Mouse (Mus musculus): ENCODE measurements around the gene Fkbp9.
A peak's percentile ranks its signal among the peaks of the same experiment; 100 is the strongest.

The Fkbp9 gene

DNA sequence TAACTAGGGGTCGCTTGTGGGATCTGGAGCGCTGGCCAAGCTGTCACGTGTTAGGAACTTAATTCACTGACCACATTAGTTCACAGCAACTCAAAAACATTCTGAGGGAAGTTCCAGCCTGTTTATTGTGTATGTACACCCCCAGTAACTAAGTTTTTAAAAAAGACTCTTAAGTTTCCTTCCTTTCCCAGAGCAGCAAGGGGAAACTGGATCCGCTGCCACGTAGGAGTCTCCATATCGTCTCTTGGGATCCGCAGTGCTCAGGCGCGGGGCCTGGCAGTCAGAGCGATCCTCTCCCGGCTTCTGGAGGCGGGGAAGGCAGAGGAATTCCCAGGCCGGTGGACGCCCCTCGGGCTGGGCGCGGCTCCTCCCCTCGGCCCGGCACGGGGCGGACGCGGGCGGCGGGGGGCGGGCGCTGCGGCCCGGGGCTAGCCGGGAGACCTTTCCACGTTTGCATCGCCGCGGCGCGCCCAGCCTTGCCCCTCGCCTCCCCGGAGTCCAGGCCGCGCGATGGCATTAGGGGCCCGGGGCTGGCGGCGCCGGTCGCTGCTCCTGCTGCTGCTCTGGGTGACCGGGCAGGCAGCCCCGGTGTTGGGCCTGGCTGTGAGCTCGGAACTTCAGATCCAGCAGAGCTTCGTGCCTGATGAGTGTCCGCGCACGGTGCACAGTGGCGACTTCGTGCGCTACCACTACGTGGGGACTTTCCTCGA lies at the start of gene Fkbp9:
TSS of gene Fkbp9 (plus strand) at position 363 of the 710 bp plus-strand sequence.
- peak; percentile 85 for DNase-seq

GRCm38 (mm10) chr6:56783561-56784272 lies 48.1 kb upstream of the Fkbp9 start:
- no peak for DNase-seq

DNA sequence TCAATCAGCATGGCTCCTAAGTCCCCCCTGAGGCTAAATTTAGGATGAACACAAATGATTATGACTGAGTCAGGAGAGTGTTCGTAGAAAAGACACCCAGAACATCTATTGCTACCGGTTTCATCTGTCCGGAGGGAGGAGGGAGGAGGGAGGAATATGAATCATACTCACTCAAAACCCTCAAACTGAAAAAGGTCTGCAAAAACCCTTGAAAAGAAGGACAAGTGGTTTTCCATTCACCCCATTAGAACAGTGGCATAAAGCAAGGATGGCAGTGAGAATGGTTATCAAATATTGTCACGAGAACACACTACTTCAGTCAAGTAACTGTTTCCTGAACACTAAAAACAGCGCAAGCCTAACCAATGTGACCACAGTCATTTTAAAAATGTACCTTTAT lies 46.8 kb upstream of the Fkbp9 start:
- DNase-seq = no peak

DNA sequence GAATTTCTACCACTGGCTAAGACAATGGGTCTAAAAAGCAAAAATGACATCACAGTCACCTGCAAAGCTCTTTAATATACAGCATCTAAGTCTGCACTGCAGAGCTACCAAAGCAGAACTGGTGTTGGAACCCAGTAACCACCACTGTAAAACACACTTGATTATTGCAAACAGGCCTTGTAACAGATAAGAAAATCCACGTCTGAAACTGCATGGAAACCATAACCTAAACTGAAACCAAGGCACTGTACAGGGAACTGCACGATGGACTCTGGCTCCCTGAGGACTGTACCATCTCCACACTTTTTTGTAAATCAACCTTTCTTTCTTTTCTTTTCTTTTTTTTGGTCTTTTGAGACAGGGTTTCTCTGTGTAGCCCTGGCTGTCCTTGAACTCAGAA lies 44.2 kb upstream of the Fkbp9 start:
- DNase-seq = no peak

DNA sequence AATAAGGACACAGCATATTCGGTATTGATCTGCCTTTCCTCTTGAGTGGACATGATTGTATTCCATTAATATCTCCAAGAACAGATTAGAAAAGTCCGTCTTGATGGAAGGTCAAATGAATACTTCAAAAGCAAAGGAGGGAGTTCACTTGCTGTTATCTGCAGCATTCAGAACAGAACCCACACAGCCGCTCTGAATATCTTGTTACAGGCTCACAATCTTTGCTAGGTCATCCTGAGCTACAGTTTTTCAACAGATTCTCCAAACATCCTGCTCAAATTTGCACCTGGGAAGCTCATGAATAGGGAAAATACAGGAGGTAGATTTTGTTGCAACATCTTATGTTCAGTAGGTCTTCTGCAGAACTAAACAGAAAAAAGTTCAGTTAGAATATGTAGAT lies 42.5 kb upstream of the Fkbp9 start:
- DNase-seq = no peak

- no peak for DNase-seq
Observed at GRCm38 (mm10) chr6:56794834-56795233, 37.0 kb upstream of the Fkbp9 start.

- no peak for DNase-seq
Observed at GRCm38 (mm10) chr6:56796232-56796631, 35.6 kb upstream of the Fkbp9 start.

DNA sequence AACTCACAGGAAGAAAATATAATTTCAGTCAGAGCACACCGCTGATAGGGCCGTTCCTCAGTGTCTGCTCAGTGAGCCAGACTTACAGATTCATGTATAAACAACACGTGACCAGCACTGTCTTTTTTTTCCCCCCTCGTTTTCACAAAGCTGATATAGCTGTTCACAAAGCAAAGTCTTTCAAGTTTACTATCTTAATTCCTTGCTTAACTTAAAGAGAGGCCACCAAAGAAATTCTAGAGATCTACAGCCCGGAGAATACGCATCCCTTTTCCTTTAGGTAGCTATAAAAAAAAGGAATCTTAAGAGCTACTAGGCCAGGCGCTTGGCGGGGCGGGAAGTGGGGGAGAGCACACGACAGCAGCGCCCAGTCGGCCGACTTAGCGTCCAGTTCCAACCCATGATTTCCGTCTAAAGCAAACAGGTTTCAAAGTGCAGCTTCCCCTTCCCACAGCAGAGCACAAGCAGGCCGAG lies 35.2 kb upstream of the Fkbp9 start:
- DNase-seq = peak; percentile 42

- DNase-seq = peak; percentile 95
Observed at GRCm38 (mm10) chr6:56797311-56798151, 34.3 kb upstream of the Fkbp9 start, which contains the start of gene Kbtbd2. TSS of gene Kbtbd2 (minus strand) at chr6:56797813.

GRCm38 (mm10) chr6:56798152-56798465 lies 33.8 kb upstream of the Fkbp9 start:
- no peak for DNase-seq

GRCm38 (mm10) chr6:56805026-56805425 lies 26.8 kb upstream of the Fkbp9 start:
- DNase-seq = no peak

DNA sequence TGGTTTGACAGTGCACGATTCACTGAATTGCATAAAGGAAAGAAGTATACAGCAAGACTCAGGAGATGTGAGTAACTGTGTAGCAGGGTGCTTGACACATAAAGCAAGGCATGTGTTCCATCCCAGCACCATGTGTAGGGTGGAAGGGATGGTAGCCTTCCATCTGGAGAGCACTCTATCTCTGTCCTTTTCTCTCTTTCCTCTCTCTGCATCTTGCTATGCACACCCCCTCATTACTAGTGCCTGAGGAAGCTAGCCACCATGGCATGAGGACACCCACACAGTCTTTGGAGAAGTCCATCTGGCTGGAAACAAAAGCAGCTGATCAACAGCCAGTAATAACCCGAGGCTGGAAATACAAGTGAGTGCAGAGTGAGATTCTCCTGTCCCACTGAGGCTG lies 25.7 kb upstream of the Fkbp9 start:
- DNase-seq = no peak

GRCm38 (mm10) chr6:56808656-56809055 lies 23.2 kb upstream of the Fkbp9 start:
- peak; percentile 53 for DNase-seq

DNA sequence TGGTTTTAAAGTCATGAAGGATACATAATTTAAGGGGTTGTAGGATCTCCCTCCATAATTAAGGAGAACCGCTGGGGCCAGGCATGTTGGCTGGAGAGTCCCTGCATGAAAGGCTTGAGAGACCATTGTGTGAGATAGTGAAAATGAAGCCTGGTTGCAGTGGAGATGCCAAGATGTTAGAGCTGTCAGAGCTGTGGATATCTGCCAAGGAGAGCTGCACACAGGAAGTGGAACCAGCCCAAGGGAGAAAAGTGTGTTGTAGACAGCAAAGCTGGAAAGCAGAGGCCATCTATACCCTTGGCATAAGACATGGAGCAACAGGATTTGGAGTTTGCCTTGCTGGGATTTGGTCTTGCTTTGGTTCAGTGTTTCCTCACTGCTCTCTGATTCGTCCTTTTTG lies 18.5 kb upstream of the Fkbp9 start:
- DNase-seq = no peak

DNA sequence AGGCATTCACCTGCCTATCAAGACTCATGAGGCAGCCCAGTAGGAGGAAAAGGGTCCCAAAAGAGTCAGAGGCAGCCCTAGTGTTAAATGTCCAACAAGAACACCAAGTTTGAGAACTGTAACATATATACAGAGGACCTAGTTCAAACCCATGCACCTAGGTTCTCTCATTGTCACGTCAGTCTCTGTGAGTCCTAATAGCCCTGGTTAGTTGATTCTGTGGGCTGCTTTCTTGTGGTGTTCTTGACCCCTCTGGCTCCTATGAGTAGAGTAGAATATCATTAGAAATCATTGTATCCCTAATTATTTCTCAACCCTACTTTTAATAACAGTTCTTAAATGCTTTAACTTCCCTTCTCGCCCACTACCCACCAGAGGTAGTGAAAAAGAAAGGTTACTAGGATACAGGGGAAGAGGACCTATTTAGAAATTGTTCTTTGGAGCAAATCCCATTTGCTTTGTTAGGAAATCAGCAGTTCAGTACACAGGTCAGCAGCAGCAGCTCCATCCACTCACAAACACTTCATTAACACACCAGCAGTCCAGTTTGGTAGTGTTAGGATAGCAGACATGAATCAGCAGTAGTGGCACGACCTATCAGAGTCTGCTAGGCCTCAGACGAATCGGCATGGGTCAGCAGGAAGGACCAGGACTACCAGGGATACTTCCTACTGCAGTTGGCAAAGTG lies 13.3 kb upstream of the Fkbp9 start:
- peak; percentile 54 for DNase-seq

GRCm38 (mm10) chr6:56819124-56819487 lies 12.8 kb upstream of the Fkbp9 start:
- DNase-seq = no peak

- no peak for DNase-seq
Observed at GRCm38 (mm10) chr6:56825657-56826056, 6.2 kb upstream of the Fkbp9 start.

DNA sequence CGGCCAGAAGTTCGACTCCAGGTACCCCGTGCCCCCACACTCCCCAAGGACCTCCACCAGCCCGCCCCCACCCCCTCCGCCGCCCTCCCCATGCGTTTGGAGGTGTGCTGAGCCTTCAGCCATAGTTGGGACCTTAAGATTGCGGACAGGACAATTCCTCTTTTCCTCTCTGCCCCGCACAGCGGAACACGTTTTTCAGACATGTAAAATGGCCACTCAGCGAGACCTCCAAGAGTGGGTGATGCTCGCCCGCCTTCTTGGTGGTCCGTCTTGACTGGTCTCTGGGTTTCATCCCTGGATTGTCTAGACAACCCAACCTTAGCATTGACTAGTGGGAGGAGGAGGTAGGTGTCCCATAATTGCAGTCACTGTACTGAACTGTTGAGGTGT lies 543 bp downstream of the Fkbp9 start:
- DNase-seq = no peak

DNA sequence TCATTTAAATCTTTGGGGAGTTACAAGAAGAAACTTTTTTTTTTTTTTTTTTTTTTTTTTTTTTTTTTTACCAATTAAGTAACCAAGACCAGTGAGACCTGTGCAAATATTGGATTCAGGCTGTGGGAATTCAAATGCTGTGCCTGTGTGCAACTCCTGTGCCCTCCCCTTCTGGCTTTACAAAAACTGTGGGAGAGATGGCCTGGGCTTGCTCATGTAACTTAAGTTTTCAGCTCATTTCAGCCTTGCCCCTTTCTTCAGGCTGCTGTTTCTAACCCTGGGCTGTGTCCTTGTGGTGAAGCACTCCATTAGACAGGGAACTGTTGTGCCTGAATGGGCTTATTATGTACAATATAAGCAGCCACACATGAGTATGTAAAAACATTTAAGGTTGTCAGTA lies 971 bp downstream of the Fkbp9 start:
- no peak for DNase-seq

- DNase-seq = no peak
Observed at GRCm38 (mm10) chr6:56834769-56835168, 2.9 kb downstream of the Fkbp9 start.

DNA sequence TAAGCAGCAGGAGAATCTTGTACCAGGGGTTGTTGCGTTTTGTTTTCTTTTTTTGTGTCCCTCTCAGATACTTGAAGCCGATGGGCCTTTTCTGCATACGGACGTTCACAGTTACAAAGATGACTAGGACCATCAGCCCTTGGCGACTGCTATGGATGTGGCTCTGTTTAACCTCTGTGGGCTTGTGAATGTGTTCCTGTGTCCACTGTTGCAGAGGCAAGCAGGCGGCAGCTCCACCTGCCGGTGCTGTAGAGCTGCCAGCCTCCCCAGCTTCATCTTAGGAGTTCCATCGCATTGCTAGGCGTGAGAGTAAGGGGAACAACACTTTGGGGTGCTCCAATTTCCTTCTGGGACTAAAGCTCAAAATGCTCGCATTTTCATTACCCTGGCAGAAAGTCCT lies 3.7 kb downstream of the Fkbp9 start:
- DNase-seq = no peak

GRCm38 (mm10) chr6:56837166-56837565 lies 5.3 kb downstream of the Fkbp9 start:
- no peak for DNase-seq

DNA sequence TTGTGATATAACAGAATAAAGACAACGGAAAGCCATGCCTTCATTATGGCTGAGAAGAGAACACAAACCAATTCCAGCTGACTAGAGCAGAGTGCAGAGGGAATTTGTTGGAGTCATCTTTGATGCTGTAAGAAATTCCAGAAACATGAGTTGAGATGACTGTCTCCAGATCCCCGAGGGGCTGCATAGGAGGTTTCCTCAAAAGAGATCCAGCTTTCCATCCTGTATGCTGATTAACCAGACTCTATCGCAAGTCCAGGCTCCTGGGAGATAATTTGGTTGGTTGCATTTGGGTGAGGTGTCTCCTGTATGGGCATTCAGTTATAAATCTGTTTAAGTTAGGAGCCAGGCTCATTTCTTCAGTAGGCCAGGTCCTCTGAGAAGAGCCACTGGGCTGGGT lies 5.8 kb downstream of the Fkbp9 start:
- DNase-seq = no peak
